Mouse (Mus musculus): ENCODE results near the gene Aanat.

DNA sequence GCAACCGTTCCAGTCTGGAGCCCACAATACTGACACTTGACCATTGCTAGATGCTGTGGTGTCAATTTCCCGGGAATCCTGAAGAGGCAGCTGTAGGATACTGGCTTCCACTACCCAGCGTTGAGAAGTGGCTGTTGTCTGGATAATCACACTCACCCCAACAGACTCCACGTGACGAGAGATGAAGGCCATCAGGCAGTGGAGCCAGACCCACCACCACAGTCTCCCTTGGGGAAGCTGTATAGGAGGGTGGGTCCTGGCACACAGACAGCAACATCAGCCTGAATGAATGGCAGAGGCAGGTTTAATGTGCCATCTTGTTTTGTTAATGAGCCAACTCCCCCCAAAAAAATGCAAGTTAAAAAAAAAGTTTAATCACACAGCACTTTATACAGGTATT lies 48.8 kb upstream of the Aanat start:
- TF ChIP-seq CTCF (IDR thresholded peaks at IDR 0.05; ENCODE audit: low read depth) (no peak), EP300 (IDR thresholded peaks at IDR 0.05; ENCODE audit: low read depth) (no peak)

Measured in heart, postnatal 0 days (tissue).